Mouse (Mus musculus): ENCODE measurements around the gene Gm49403. TPM values are rescaled to one million over a fixed set of nuclear protein-coding genes. Genes with fewer than 3 reads are reported as not detected.
"Not testable (repeated sequence)": the region's sequence is repeated elsewhere in the genome, so short reads cannot be mapped to it uniquely, and the experiment has no call there.

The Gm49403 gene
- polyA plus RNA-seq, 1 experiment from 2014 or later, result not detected

DNA sequence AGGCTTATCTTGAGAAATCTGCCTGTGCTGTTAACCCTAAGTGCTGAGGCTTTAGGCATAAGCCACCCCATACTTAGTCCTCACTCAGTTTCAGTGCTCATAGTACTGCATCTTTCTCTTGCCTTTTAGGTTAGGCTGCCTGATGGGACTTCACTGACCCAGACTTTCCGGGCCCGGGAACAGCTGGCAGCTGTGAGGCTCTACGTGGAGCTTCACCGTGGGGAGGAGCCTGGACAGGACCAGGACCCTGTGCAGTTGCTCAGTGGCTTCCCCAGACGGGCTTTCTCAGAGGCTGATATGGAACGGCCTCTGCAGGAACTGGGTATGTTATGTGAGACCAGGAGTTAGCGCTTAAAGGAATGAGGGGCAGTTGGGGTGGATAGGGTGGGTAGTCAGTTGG, 8.7 kb upstream of the Gm49403 start:
- peaks cover 45% of the 10 kb centered on the region for H3K36me3 ChIP-seq
- H3K27ac ChIP-seq, result no peak overlapping the region
- ATAC-seq (ENCODE audit: insufficient number of reproducible peaks, insufficient read depth, low FRiP score, low TSS enrichment), result no peak
- H3K27me3 ChIP-seq, result no peaks in the 10 kb centered on the region
- 95% methylated on average over 7 of the region's 7 CpGs for WGBS
- H3K9ac ChIP-seq, result no peak overlapping the region
- no peak overlapping the region for H3K4me2 ChIP-seq (replicated peaks)
- no peaks in the 10 kb centered on the region for H3K9me3 ChIP-seq
- peaks cover 14% of the 10 kb centered on the region for H3K4me1 ChIP-seq
- H3K4me3 ChIP-seq, result no peak overlapping the region

- Histone ChIP-seq H3K9me3 (no peaks in the 10 kb centered on the region), H3K27ac (peak within 1 kb of the TSS; percentile 71), H3K4me3 (peak within 1 kb of the TSS; percentile 68), H3K4me2 (replicated peaks) (peak within 1 kb of the TSS; percentile 82), H3K4me1 (peaks cover 9% of the 10 kb centered on the region; the same call in 1 of the 2 replicates), H3K36me3 (peaks cover 21% of the 10 kb centered on the region), H3K9ac (peak within 1 kb of the TSS; percentile 89), H3K27me3 (no peaks in the 10 kb centered on the region)
- ATAC-seq (ENCODE audit: insufficient number of reproducible peaks, insufficient read depth, low FRiP score, low TSS enrichment), result peak; percentile 95
- under 1% methylated on average over 42 of the region's 42 CpGs for WGBS
These were observed 3.3 kb upstream of the Gm49403 start, which contains the start of gene Uqcc3 for GRCm38 (mm10) chr19:8880311-8881033. Uqcc3 (minus strand) TSS chr19:8880923.

- no peaks in the 10 kb centered on the region for H3K9me3 ChIP-seq
- ATAC-seq (ENCODE audit: insufficient number of reproducible peaks, insufficient read depth, low FRiP score, low TSS enrichment), result no peak
- H3K27me3 ChIP-seq, result no peaks in the 10 kb centered on the region
- H3K4me3 ChIP-seq, result peak overlapping the region; percentile 68
- H3K4me2 ChIP-seq (replicated peaks), result peak overlapping the region; percentile 82
- no peak overlapping the region for H3K27ac ChIP-seq
- H3K4me1 ChIP-seq, result peaks cover 9% of the 10 kb centered on the region; the same call in 1 of the 2 replicates
- H3K9ac ChIP-seq, result peak overlapping the region; percentile 89
- 20% methylated on average over 3 of the region's 3 CpGs for WGBS
- peaks cover 16% of the 10 kb centered on the region for H3K36me3 ChIP-seq
These were observed 2.7 kb upstream of the Gm49403 start for GRCm38 (mm10) chr19:8881034-8881392.

DNA sequence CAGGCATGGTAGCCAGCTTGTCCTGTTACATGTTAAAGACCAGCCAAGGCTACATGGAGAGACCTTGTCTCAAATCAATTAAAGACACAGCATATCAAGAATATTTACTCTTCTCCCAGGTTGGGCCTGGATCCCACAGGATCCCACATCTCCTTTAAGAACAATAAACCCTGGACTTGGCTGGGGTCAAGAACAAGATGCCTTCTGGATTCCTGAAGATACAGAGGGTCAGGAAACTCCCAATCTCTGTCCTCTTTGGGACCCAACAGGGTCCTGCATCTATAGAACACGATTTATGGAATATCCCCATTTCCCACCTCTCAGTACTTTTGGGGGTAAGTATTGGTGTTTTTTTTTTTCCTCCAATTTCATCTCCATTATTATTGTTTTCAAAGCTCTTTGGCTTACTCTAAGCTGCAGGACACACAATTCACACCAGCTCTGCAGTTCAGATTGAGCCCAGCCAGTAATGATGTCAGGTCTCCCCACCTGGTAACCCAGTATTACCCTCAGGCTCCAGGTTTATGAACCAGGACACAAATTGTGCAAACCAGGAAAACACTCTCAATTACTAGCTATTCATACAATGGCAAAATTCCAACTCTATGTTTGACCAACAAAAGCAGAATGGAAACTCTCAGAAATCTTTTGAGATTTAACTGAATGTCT, 3.3 kb downstream of the Gm49403 start:
- peak overlapping the region; percentile 81 for H3K4me2 ChIP-seq (replicated peaks)
- no peak overlapping the region for H3K9ac ChIP-seq
- H3K27ac ChIP-seq, result peak overlapping the region; percentile 85; the same call in 1 of the 2 replicates
- no peak for ATAC-seq (ENCODE audit: insufficient number of reproducible peaks, insufficient read depth, low FRiP score, low TSS enrichment)
- H3K9me3 ChIP-seq, result no peaks in the 10 kb centered on the region
- no peaks in the 10 kb centered on the region for H3K27me3 ChIP-seq
- peaks cover 14% of the 10 kb centered on the region for H3K36me3 ChIP-seq
- 35% methylated on average over 1 of the region's 1 CpGs for WGBS
- H3K4me3 ChIP-seq, result peak overlapping the region; percentile 69; the same call in 1 of the 2 replicates
- peaks cover 10% of the 10 kb centered on the region; the same call in 1 of the 2 replicates for H3K4me1 ChIP-seq

GRCm38 (mm10) chr19:8887585-8888463, 4.1 kb downstream of the Gm49403 start:
- no peaks in the 10 kb centered on the region for H3K27me3 ChIP-seq
- H3K4me2 ChIP-seq (replicated peaks), result peak overlapping the region; percentile 81
- H3K9ac ChIP-seq, result peak overlapping the region; percentile 85
- no peak for ATAC-seq (ENCODE audit: insufficient number of reproducible peaks, insufficient read depth, low FRiP score, low TSS enrichment)
- no peaks in the 10 kb centered on the region for H3K9me3 ChIP-seq
- WGBS, result 17% methylated on average over 19 of the region's 19 CpGs
- peak overlapping the region; percentile 85 for H3K27ac ChIP-seq
- H3K36me3 ChIP-seq, result peaks cover 14% of the 10 kb centered on the region
- peak overlapping the region; percentile 69 for H3K4me3 ChIP-seq
- H3K4me1 ChIP-seq, result peaks cover 10% of the 10 kb centered on the region; the same call in 1 of the 2 replicates

DNA sequence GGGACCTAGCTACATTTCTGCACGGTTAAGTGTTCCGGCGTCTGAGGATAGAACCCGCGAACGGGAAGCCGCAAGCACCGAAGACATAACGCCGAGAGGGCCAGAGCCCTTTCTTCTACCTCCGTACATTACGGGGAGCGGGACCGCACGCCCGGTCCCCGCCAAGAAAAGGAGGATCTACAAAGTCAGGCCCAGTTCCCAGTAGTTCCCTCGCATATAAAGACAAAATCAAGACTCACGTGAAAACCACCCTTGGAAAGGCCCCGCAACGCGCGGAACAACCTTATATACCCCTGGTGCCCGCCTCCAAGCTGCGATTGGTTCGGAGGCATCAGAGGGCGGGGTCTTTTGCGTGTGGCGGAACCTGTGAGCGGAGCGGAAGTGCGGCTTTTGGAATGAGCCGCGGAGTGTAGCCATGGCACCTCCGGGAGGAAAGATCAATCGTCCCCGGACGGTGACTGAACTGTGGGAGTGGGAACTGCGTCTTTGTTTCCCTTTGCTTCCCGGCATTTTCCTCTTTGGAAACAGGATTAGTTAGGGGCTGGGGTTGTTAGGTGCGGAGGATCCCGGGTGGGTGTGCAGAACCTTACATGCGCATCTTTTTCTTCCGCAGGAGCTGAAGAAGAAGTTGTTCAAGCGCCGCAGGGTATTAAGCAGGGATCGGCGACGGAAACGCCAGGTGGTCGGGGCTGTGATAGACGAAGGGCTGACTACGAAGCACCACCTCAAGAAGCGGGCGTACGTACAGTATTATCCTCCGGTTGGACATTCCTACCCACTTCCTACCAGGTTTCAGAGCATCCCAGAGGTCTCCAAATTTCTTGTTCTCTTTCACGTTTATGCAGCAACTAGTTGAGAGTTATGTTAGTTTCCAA, 5.0 kb downstream of the Gm49403 start, which contains the start of the genes 1810009A15Rik and Gm49416:
TSS of gene 1810009A15Rik (plus strand) at position 343 of the 875 bp plus-strand sequence.
TSS of gene Gm49416 (plus strand) at position 416 of the 875 bp plus-strand sequence.
- Histone ChIP-seq H3K27ac (peak within 1 kb of the TSS; percentile 87), H3K36me3 (peaks cover 14% of the 10 kb centered on the region), H3K4me1 (peaks cover 13% of the 10 kb centered on the region), H3K9ac (peak within 1 kb of the TSS; percentile 85), H3K4me2 (replicated peaks) (peak within 1 kb of the TSS; percentile 81), H3K4me3 (peak within 1 kb of the TSS; percentile 69), H3K9me3 (no peaks in the 10 kb centered on the region), H3K27me3 (no peaks in the 10 kb centered on the region)
- under 1% methylated on average over 58 of the region's 58 CpGs for WGBS
- ATAC-seq (ENCODE audit: insufficient number of reproducible peaks, insufficient read depth, low FRiP score, low TSS enrichment), result peak; percentile 90

DNA sequence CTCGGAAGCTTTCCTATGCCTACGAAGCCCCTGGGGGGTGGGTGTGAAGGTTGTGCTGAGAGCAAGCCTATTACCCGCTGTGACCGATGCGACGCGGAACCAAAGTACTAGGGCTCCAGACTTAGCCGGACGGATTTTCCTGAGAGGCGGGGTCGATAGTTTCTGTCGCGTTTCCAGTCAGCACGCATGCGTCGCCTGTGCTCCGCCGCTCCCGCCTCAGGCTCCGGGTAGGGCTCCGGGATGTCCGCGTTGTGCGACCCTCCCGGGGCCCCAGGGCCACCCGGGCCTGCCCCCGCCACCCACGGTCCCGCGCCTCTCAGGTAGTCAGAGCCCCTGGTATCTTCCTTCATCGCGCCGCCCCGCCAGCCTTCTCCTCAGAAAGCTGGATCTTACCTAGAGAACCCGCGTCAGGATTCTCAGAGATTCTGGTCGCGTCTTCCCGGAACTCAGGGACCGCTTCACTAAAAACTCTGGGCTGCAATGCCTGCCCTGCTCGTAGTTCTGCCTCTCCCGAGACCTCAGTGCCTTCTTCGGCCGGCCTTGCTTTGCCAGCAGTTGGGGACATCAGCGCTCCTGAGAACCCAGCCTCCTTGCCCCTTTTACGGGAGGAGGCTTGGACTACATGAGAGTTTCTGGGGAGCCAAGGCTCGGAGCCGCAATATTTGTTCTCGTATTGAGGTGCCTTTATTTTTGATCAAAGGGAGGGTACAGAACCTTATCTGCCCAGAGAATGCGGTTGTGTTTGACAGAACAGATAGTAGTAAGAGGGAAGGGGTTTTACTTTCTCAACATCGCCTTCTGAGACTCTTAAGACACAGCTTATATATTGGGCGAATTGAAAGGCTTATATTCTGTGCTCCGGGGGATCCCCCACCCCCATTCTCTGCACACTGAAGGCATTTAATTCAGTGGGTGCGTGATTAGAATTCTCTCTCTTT, 9.4 kb downstream of the Gm49403 start, which contains the start of gene Ints5:
TSS of gene Ints5 (plus strand) at position 177 of the 938 bp plus-strand sequence.
- Histone ChIP-seq H3K36me3 (peaks cover 32% of the 10 kb centered on the region), H3K4me3 (peak within 1 kb of the TSS; percentile 83), H3K27me3 (no peaks in the 10 kb centered on the region), H3K4me1 (peaks cover 23% of the 10 kb centered on the region), H3K4me2 (replicated peaks) (peak within 1 kb of the TSS; percentile 81), H3K9me3 (no peaks in the 10 kb centered on the region), H3K9ac (peak within 1 kb of the TSS; percentile 88), H3K27ac (peak within 1 kb of the TSS; percentile 86)
- peak; percentile 19; the same call in 1 of the 2 replicates for ATAC-seq (ENCODE audit: insufficient number of reproducible peaks, insufficient read depth, low FRiP score, low TSS enrichment)
- WGBS, result 4% methylated on average over 54 of the region's 54 CpGs

- no peak overlapping the region for H3K27ac ChIP-seq
- WGBS, result 91% methylated on average over 9 of the region's 9 CpGs
- no peak for ATAC-seq (ENCODE audit: insufficient number of reproducible peaks, insufficient read depth, low FRiP score, low TSS enrichment)
These were observed 11.7 kb downstream of the Gm49403 start for GRCm38 (mm10) chr19:8895397-8895960.

DNA sequence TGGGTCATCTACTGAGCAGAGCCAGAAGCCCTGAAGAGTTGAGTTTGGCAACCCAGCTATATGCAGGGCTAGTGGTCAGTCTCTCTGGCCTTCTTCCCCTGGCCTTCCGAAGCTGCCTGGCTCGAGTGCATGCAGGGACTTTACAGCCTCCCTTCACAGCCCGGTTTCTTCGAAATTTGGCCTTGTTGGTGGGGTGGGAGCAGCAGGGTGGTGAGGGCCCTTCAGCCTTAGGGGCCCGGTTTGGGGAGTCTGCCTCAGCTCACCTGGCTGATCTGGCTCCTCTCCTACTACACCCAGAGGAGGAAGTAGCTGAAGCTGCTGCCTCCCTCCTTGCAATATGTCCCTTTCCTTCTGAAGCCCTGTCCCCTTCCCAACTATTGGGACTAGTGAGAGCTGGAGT, 12.5 kb downstream of the Gm49403 start:
- ATAC-seq (ENCODE audit: insufficient number of reproducible peaks, insufficient read depth, low FRiP score, low TSS enrichment); H3K4me3 ChIP-seq; H3K9ac ChIP-seq; H3K9me3 ChIP-seq; H3K4me2 ChIP-seq (replicated peaks); H3K27me3 ChIP-seq; H3K27ac ChIP-seq: not testable (repeated sequence)
- H3K36me3 ChIP-seq, result peaks cover 21% of the 10 kb centered on the region
- WGBS, result 90% methylated on average over 5 of the region's 5 CpGs
- H3K4me1 ChIP-seq, result peaks cover 30% of the 10 kb centered on the region

More at GRCm38 (mm10) chr19:8895397-8895960, 11.7 kb downstream of the Gm49403 start:
- H3K27me3 ChIP-seq, result no peaks in the 10 kb centered on the region
- H3K36me3 ChIP-seq, result peaks cover 29% of the 10 kb centered on the region
- H3K9ac ChIP-seq, result no peak overlapping the region
- peaks cover 30% of the 10 kb centered on the region for H3K4me1 ChIP-seq
- H3K4me2 ChIP-seq (replicated peaks), result no peak overlapping the region
- H3K9me3 ChIP-seq, result no peaks in the 10 kb centered on the region
- H3K4me3 ChIP-seq, result no peak overlapping the region

Measured in embryonic facial prominence, embryonic 12.5 days (tissue).